Mouse (Mus musculus) spleen, adult 12 weeks (tissue): ENCODE data around the gene Rab20.
"Not testable (repeated sequence)": the region's sequence is repeated elsewhere in the genome, so short reads cannot be mapped to it uniquely, and the experiment has no call there.

ENCODE experiments used
- DNase-seq: peaks from one replicate; pipeline ENCODE4 v3.0.0; 2022; ENCODE audit warnings: low spot score

Rab20 gene

DNA sequence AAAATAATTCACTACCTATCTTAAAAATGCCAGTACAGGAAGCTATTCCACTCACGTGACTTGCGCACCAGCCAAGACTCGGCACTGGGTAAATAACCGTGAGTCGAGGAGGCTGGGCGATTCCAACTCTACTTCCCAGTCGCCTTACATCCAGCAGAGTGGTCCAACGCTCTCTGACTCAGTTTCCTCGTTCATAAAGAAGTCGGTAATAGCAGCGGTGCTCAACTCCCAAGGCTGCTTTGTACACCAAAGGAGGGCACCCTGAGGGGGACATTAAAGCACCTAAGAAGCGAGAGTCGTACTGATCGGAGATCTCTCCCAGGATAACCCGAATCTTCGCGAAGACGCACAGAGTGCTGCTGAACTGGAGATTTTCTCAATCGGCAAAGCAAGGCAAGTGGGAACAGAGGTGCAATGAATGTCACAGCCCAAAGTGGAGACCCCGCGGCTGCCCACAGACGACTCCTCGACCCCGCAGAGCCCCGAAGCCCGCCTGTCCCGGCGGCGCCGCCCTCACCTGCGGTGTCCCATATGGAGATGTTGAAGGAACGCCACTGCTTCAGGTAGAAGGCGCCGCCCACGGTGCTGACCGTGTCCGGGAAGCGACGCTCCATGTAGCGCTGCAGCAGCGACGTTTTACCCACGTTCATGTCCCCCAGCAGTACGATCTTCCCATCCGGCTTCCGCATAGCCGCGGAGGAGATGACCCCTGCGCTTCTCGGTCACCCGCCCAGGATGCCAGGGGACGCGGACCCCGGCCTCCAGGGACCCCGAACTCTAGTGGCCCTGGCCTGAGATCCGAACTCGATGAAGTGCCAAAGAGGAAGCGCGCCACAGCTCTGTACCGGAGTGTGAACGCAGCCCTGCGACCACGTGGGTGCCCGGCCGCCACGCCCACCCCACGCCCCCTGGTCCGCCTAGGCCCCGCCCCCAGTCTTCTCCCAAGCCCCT, at the start of gene Rab20:
Rab20 (minus strand) TSS at position 900 of the 951 bp plus-strand sequence.
- DNase-seq: no peak

DNA sequence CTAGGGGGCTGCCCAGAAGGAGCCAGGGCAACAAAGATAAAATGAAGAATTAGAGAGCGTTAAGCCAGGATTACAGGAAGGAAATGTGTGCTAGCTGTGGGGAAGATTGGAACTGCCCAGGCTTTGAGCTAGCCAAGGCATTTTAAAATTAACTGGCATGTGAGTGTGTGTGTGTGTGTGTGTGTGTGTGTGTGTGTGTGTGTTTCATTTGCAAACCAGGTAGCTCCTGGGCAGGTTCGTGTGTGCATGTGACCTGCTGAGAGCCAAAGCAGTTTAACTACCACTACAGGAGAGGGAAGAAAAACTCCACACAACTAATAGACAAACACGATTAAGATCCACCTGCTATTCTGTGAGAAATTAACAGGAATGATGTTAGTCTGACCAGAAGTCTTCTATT, 44.8 kb upstream of the Rab20 start:
- no peak for DNase-seq

DNA sequence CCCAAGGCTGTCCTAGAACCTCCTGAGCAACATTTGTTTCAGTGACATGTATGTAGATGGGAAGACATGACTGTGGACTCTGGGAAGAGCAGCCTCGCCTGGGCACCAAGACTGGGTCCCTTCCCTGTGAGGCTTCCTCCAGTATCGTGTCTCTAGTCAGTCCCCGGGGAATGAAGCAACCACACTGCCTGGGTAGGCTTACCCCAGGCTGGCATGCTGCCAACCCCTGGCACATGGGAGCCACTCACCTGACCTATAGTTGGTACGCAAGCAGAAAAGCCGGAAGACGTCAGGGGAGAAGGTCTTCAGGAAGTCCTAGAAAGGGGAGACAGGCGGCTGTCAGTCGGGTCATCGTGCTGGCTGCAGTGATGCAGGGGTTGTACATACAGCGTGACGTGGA, 40.2 kb upstream of the Rab20 start:
- DNase-seq: no peak

DNA sequence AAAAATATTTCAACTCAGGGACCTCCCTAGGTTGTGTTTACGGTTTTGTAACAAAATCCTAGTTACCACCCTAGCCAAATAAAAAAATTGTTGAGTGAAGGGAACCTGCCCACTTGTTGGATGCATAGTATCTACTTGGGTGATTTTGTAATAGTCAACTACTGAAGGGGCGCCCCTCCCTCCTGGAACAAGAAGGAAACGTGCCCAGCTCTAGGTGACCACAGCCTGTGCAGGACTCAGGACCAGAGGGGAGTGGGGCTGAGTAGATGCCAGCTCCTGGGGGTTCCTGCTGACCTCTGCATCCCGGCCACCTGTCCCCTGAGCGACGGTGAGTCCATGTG, 39.5 kb upstream of the Rab20 start:
- no peak for DNase-seq

DNA sequence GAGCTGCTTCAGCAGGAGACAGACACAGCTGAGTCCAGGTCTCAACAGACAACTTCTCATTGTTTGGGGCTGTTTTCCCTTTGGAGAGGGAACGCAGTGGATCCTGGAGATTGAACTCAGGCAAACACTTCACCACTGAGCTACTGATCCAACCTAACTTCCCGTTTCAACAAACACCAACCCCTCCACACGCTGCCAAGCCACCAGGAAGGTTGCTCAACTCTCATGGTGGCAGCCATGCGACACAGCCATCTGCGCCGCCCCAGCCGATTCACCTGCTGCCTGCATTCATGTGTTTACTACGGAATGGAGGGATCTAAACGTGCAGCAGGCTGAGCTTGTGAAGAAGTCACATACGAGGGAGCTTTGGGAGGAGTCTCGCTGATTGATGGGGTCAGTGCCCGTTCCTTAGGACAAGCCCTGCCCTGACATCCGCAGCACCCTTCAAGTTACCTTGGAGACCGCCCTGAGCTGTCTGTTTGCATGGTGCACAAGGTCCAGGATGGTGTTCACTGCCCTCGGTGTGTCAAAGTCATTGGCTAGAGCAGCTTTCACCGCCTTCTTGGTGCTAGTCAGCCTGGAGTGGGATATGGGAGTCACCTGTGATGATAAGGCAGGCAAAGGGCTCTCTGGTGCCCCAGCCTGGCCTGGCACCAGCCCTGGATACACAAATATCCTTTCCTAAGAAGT, 39.0 kb upstream of the Rab20 start:
- no peak for DNase-seq

DNA sequence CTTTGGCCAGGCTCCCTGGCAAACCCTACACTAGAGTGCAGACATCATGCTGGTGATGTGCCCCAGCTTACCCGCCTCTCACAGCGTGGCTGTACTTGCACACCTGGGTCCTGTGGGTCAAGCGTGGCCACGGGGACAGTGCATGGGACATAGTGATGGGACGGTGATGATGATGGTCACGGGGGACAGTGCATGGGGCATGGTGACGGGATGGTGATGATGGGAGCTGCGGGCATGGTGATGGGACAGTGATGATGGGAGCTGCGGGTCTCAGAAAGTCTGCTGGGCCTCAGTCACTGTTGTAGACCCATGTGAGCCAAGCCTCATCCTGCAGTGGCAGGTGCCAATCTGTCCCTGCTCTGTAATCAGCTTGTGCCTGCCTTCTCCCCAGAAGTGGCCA, 37.8 kb upstream of the Rab20 start:
- DNase-seq: no peak

DNA sequence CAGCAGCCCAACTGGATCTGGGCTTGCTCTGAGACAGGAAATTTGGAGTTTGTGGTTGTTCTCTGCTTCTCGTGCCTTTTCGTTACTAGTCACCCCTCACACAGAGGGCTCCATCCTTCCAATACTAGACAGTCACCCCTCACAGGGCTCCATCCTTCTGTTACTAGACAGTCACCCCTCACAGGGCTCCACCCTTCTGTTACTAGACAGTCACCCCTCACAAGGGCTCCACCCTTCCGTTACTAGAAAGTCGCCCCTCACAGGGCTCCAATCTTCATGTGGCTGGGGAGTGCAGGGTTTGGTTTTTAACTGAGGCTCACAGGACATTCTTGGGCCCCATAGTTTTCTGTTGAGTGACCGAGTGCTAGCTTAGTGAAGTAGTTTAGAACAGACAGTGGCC, 34.7 kb upstream of the Rab20 start:
- no peak for DNase-seq

DNA sequence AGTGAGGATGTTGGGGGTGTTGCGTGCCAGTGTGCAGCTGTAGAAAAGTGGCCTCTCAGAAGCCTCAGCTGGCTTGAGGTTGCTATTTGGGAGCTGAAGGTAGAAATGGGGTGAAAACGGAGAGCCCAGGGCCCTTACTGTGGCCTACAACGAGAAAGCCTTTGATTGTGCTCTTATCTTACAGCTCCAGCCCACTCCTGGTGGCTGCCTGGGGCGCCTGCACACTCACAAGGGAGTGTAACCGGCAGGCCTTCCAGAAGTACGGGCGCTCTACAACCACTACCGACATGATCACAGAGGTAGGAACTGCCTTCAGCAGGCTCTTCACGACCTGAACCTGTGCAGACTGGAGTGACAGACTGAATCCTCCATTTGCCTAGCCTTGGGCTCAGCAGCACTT, 34.2 kb upstream of the Rab20 start:
- no peak for DNase-seq

DNA sequence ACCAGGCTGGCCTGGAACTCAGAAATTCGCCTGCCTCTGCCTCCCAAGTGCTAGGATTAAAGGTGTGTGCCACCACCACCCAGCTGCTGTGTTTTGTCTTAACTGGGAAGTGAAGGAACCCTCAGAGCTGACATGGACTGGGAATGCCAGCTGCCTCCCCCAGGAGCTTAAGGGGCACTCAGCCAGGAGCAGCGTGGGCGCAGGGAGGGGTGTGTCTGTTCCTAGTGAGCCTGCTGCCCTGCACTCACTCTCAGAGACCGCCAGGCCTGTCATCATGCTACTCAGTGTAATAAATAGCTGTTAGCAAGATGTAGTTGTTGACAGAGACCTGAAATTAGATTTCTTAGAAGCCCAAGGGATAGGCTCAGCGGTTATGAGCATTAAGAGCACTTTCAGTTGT, 32.5 kb upstream of the Rab20 start:
- no peak for DNase-seq

DNA sequence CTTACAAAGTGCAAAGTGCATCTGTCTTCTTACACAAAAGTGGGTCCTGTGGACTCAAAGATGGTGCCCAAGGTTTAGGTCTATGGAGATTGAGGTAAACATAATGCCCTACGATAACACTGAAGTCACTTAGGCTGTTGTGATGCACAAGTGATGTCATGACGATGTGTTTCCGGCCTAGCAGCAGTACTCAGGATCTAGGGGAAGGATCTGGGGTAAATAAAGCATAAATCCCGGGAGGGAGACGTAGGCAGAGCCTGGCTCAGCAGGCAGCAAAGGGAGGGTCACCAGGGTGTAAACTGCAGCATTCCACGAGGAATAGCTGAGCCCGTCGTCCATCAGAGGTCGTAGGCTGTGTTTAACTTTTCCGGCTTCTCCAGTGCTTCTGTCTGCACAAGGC, 30.4 kb upstream of the Rab20 start:
- DNase-seq: no peak

DNA sequence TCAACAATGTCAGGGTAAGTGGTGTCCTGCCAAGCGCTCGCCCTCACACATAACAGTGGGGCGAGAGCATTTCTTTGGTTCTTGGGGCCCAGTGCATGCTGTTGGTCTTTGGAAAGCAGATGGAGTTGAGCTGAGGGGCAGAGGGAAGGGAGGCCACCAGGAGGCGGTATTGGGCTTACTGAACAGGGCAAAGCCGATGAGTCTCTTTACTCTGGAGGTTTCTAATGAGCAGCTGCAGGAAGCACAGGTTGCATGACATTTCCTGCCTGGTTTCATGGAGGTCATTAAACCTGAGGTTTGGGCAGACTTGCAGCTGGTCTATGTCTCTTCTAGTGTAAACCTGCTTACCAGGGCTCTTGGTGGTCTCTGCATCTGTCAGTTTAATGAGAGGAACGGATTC, 28.3 kb upstream of the Rab20 start:
- peak; percentile 38 for DNase-seq

DNA sequence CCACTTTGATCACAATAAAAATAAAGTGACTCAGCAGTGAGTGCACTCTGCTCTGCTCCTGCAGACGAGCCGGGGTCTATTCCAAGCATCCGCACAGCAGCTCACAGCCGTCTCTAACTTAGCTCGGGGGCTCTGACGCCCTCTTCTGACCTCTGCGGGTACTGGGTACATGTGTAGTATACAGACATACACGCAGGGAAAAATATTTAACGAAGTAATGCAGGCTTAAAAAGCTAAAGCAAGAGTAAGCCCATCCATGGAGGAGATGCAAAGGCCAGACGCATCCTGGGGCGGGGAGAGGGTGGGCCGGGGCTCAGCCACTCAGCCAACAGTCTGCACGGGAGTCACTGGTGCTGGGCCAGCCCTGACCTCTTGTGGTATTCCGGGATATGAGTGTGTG, 27.6 kb upstream of the Rab20 start:
- no peak for DNase-seq

DNA sequence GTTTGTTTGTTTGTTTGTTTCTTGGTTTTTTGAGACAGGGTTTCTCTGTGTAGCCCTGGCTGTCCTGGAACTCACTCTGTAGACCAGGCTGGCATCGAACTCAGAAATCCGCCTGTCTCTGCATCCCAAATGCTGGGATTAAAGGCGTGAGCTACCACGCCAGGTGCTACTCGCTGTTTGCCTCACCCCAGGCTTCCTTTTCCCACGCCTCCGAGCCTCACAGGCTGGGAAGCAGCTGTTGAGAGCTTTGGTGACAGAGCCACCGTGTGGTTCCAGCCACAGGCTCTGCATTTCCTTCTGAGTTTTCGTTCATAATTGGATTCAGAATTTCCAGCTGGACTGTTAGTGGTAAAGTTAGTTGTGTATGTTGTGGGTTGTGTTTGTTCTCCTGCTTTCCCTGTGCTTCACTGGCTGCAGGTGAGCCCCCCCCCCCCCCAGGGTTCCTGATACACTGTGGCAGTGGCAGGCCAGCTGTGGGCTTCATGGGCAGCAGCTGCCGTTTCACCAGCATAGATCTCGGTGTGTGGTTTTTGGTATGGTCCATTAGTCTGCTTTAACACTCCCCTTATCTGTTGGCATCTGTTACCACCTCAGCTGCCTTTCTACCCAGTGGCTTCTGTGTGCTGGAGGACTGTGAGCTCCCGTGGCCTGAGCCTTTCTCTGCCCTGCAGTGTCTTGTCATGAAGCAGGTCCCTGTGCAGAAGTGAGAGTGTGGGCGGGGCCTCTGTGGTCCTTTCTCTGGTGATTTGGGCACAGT, 25.1 kb upstream of the Rab20 start:
- no peak for DNase-seq

DNA sequence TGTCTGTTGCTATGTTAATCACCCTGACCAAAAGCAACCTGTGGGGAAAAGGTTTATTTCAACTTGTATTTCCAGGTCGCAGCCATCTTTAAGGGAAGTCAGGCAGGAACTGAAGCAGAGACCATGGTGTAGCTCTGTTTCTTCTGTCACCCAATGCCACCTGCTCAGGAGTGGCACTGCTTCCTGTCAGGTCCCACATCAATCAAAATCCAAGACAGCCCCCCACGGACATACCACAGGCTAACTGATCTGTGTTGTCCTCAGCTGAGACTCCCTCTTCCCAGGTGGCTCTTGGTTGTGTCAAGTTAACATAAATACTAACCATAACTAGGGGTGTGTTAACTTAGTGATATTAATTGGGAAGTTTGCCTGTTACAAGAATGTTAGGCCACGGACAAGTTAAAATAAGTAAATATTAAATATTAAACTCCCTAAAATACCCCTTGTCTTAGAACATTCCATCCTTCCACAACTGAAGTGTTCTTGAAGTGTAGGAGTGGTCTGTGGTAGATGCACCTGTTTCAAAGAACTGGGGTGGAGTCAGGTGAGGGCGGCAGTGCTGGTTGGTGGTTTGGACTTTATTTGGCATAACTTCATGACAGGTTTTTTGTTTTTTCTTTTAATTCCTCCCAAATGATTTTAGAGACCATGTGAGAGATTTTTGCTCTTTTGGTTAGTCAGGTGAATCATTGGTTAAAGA, 20.4 kb upstream of the Rab20 start:
- DNase-seq: no peak

DNA sequence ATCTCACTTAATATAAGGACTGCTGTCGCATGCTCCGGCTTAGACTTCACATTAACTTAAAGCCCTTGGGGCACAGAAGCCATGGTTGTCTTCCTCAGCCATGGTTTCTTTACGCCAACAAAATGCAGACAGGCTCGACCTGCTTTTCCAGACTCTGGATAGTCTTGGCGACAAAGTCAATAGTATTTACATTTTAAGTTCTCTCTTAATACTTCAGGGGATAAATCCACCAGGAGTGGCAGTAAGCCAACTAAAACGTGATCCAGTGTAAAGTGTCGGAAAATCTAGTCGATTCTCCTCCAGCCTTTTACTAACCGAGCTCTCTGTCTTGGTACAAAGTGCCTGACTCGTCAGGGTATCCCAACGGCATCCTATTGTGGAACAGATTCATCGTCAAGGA, 19.8 kb upstream of the Rab20 start:
- DNase-seq: no peak

DNA sequence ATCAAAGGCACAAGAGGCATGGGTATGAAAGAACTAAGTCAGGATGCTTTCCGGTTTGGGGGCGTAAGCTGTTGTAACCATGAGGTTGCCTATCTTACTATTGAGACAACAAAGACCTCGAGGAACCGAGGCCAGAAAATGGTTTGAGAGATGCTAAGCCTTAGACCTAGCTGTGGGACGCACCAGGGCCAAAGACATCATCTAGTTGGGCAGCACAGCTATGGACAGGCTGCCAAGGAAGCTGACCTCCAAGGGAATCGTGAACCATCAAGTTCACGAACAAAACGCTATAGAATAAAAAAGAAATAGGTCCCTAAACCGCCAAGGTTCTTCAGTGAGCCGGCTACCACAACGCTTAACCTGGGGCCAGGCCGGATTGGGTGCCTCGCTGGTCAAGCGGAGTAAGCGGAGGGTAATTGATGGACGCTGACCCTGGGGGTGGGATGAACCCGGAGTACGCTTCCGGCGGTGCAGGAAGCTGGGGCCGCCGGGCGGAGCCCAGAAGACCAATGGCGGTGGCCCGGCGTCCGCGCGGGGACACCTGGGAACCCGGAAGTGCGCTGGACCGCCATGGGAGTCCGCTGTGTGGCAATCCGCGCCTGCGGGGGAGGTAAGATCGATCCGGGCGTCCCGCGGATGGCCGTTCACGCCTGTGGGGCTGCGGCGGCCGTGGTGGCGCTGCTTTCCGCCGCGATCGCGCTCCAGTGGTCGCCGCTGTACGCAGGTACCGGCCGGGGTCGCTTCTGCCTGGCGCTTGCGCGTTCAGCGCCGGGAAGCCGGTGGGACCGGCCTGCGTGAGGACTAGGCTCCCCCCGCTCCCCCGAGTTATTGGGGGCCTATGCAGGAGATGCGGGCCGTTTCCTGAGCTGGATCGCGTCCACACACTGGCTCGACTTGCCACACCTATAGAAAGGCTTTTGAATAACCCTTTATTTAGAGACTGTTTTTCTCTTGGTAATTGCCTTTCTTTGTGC, 18.8 kb upstream of the Rab20 start, which contains the start of gene Naxd:
Naxd (plus strand) TSS at position 490 of the 974 bp plus-strand sequence.
- peak; percentile 82 for DNase-seq

DNA sequence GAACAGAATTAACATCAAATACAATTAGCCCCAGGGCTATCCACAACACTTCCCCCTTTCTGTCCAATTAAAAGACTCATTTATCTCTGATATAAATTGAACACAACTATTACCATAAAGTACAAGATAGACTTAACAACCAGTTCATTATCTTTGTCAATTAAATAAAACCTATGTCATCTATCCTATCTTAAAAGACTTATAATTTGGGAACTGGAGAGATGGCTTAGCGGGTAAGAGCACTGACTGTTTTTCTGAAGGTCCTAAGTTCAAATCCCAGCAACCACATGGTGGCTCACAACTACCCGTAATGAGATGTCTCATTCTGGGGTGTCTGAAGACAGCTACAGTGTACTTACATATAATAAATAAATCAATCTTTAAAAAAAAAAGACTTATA, 13.8 kb upstream of the Rab20 start:
- not testable (repeated sequence) for DNase-seq

DNA sequence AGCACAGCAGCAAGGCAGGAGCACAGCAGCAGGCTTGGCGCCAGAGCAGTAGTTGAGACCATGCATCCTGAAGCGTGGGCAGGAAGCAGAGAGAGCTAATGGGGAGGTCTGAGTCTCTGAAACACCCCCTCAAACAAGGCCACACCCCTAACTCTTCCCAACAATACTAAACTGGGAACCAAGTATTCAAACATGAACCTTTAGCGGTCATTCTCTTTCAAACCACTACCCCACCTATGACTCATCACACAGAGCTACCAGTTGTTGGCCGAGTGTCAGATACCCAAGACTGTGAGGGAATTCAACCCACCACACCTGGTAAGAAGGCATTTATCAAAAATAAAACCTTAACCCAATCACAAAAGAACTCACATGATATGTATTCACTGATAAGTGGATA, 8.7 kb upstream of the Rab20 start:
- no peak for DNase-seq

DNA sequence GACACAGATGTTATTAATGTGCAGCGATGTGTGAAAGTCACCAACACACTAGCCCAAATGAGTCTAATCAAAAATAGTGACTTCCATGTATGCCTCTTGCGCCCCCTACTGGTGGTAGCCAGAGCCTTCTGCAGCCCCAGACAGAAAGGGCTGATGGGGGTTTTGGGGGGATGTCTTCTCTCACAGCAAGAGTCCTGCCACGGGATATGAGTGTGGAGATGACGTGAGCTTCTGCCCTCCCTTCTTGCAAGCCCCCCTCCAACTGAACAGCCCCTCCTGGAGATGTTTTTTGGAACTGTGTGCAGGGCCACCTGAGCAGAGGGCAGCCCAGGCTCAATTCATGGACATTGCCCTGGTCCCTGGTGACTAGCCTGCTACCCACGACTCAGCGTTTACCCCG, 7.6 kb upstream of the Rab20 start:
- DNase-seq: peak; percentile 55

DNA sequence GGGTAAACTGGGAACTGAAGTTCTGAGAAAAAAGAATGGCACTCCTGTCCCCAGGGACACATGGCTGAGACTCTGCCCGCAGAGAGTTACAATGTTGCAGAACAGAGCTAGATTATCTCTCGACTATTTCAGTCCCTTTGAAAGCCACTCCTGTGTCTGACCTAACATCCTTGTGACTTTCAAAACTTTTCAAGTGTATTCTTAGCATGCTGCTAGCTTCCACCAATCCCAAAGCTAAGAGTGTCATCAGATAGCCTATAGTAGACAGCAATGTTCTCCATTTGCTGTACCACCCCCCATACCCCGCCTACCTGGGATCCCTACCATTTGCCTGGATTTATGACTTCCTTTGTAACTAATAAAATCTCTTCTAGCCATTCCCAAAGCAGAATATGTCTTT, 4.0 kb upstream of the Rab20 start:
- no peak for DNase-seq

DNA sequence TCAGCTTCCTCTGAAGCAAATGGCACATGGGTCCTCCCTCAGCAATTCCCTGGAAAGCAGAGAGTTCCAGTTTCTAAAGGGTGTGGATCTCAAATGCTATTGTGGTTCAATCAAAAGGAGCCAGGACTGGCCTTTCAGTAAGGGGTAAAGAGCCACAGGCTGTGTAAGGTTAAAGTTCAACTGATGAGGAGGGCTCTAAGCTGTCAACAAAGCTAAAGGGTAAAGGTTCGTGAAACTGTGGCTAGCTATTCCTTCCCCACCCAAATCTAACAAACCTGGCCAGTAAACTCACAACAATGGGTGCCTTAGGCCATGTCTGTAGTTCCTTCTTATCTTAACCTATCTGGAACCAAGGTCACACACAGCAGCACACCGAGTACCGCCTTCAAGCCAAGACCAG, 3.4 kb upstream of the Rab20 start:
- DNase-seq: no peak
